Mouse (Mus musculus): Measurements from ENCODE around the gene Olfr345.

Gene Olfr345

DNA sequence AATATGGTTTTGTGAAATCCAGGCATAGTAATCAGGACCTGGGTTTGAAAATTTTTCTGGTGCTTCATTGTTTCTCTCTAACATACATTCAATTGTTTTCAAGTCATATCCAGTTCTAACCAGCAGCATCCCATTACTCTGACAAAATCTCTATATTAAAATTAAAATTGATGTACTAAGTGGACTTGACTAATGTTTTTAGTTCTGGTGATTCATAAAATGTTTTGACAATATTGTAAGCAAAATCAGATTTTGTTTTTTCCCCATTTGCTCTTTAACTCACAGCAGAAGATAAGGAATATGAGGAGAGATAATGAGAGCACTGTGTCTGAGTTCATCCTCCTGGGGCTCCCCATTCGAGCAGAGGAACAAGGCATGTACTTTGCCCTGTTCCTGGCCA is at the start of gene Olfr345:
Olfr345 (plus strand) TSS at position 301 of the 400 bp plus-strand sequence.
- in situ Hi-C loops (cut with MboI, MseI), result no loop called here

DNA sequence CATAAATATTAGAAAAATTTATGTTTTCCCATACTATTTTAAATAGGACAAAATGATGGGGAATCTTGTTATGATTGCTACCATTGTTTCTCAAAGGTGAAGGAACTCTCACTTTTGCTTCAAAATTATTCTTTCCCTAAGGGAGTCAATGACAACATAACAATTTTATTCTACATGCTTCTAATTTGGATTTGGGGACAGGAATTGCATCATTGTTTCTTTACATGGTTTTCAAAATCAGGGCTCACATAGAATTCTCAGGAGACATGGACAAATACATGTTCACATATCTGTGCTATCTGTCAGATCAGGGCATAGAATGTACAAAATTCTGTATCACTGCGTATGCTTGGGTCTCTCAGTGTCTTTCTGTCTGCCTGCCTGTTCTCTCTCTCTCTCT is 45.6 kb downstream of the Olfr345 start, which contains the start of gene Olfr346:
Olfr346 (plus strand) TSS at position 301 of the 400 bp plus-strand sequence.
- in situ Hi-C loops (cut with MboI, MseI), result no loop called here
